Mouse (Mus musculus) neutrophil, adult 65 days (primary cell): Measurements from ENCODE around the gene C9orf72. TPM values are rescaled to one million over a fixed set of nuclear protein-coding genes. Genes with fewer than 3 reads are reported as not detected.

Experiments used
- total RNA-seq: library from RNA; stranded (reverse); gene quantifications from 2 replicates; pipeline ENCODE4 v1.2.4, GENCODE M21; 2023

Gene C9orf72
- 31.0 and 42.5 TPM in 2 replicates for total RNA-seq

GRCm38 (mm10) chr4:35225734-35226495, at the start of gene C9orf72:
TSS of gene C9orf72 (minus strand) at chr4:35226175.

GRCm38 (mm10) chr4:35156751-35157611, 69.0 kb downstream of the C9orf72 start, which contains the start of gene Mob3b:
TSS of gene Mob3b (minus strand) at chr4:35157484.

GRCm38 (mm10) chr4:35151756-35152155, 74.2 kb downstream of the C9orf72 start, which contains the start of gene Ifnk:
TSS of gene Ifnk (plus strand) at chr4:35152056.

Other genes with a start within 250 kb of the C9orf72 start
- gene Ifnk, start 74.1 kb downstream of the C9orf72 start, total RNA-seq = not detected in 2 replicates
- gene Mob3b, start 68.7 kb downstream of the C9orf72 start, total RNA-seq = 11.7 and 15.0 TPM in 2 replicates